In the genomic region with DNA sequence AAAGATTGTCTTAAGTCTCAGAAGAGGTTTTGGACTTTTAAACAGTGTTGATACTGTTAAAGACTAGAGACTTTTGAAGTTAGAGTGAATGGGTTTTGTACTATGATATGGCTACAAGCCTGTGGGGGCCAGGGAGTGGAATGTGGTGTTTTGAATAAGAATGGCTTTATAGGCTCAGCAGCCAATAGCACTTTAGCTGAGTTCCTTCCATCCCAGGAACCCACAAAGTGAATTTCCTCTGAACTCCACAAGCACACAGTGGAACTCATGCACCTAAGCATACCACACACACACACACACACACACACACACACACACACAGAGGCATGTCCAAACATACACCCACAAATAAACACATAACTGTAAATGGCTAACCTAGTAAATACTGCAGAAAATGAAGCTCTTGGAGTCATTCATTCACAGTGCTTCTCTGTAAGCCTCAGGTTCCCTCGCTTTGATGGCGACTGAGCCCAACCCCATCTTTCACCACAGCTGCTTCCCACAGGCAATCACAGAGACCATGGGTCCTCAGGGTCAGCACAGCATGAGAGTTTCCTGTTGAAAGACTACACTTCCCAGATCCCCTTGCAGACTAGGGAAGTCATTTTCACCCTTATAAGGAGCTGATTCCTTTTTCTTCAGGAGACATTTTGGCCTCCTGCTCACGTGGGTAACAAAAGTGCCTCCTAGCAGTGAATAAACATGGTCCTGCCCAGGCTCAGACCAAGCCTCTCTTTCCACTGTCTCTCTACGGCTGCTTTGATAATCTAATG, we compare ENCODE assay signal across 21 mouse cellular contexts. TPM values are rescaled to one million over a fixed set of nuclear protein-coding genes. Genes with fewer than 3 reads are reported as not detected.
A peak's percentile ranks its signal among the peaks of the same experiment; 100 is the strongest.
DNase-seq lines count a peak whose midpoint lies in the region; ATAC-seq and TF ChIP-seq lines count a peak whose summit lies in the region.
"Had no signal": no experiment of that assay in that cellular context is flagged by ENCODE, and none has a peak within 500 bp of the region (broad histone marks: within the 10 kb centered on the region; RNA-seq: fewer than 3 reads in every experiment).

No protein-coding gene starts in this region.

- ATAC-seq in intestine, embryonic 15.5 days = peak; percentile 25; the same call in 1 of the 2 replicates
- ATAC-seq in intestine, embryonic 16.5 days = no peak
- ATAC-seq: CD4-positive, CD25-positive, alpha-beta regulatory T cell, adult 4 months; forebrain, embryonic 13.5 days had no signal

- H3K27ac ChIP-seq in intestine, embryonic 15.5 days = no peak overlapping the region
- no peak overlapping the region for H3K27ac ChIP-seq in intestine, embryonic 16.5 days (ENCODE audit: low read length)
- H3K27ac ChIP-seq in ES-Bruce4 (ENCODE audit: insufficient read depth, low read length) = peak overlapping the region; percentile 10
- H3K27ac ChIP-seq in limb, embryonic 10.5 days = peak overlapping the region; percentile 70
- H3K27ac ChIP-seq: embryonic facial prominence, embryonic 12.5 days; forebrain, embryonic 13.5 days; hindbrain, embryonic 12.5 days; limb, embryonic 12.5 days; midbrain, embryonic 12.5 days; neural tube, embryonic 13.5 days had no signal

- TF ChIP-seq CTCF in ES-Bruce4 (IDR thresholded peaks at IDR 0.05; ENCODE audit: low read depth, low read length) = no peak

- no peak for TF ChIP-seq POLR2A in ES-Bruce4 (IDR thresholded peaks at IDR 0.05; ENCODE audit: insufficient read depth, low read length)

- no peaks in the 10 kb centered on the region for H3K4me1 ChIP-seq in intestine, embryonic 15.5 days (replicated peaks)
- H3K4me1 ChIP-seq in intestine, embryonic 16.5 days (ENCODE audit: control insufficient read depth, insufficient read depth, low read length) = no peaks in the 10 kb centered on the region
- no peaks in the 10 kb centered on the region for H3K4me1 ChIP-seq in ES-Bruce4 (ENCODE audit: control insufficient read depth, insufficient read depth, low read length)
- H3K4me1 ChIP-seq in limb, embryonic 10.5 days = peaks cover 3% of the 10 kb centered on the region
- H3K4me1 ChIP-seq: heart, embryonic 12.5 days; hindbrain, embryonic 12.5 days; midbrain, embryonic 12.5 days had no signal

- 19% methylated on average over 4 of the region's 4 CpGs for WGBS in intestine, embryonic 15.5 days
- 19% methylated on average over 4 of the region's 4 CpGs for WGBS in intestine, embryonic 16.5 days
- WGBS in limb, embryonic 10.5 days = 31% methylated on average over 4 of the region's 4 CpGs

- DNase-seq in ZHBTc4 (ENCODE audit: low read depth, low spot score) = peak; percentile 83
- DNase-seq in limb, embryonic 10.5 days (ENCODE audit: low spot score) = no peak
- DNase-seq in ovary, postnatal 10 days (ENCODE audit: low spot score) = no peak
- DNase-seq in thymus, postnatal 4 days = no peak
- DNase-seq in spleen, postnatal 4 days (ENCODE audit: low spot score in 2 of 2) = no peak
- DNase-seq: cerebellum, adult 11-12 months; kidney, postnatal 36 days; layer of hippocampus, postnatal 36 days; right cerebral cortex, adult 18-20 months; thymus, postnatal 14 days had no signal

- no peak overlapping the region for H3K4me2 ChIP-seq in intestine, embryonic 15.5 days (replicated peaks)
- H3K4me2 ChIP-seq in intestine, embryonic 16.5 days (ENCODE audit: low read depth, low read length) = no peak overlapping the region
- H3K4me2 ChIP-seq: embryonic facial prominence, embryonic 12.5 days; forebrain, embryonic 13.5 days; heart, embryonic 12.5 days; hindbrain, embryonic 12.5 days; limb, embryonic 12.5 days; midbrain, embryonic 12.5 days; neural tube, embryonic 13.5 days had no signal

- no peaks in the 10 kb centered on the region for H3K36me3 ChIP-seq in intestine, embryonic 15.5 days
- H3K36me3 ChIP-seq in intestine, embryonic 16.5 days (ENCODE audit: control insufficient read depth, insufficient read depth, low read length) = no peaks in the 10 kb centered on the region
- H3K36me3 ChIP-seq in ES-Bruce4 (ENCODE audit: control insufficient read depth, insufficient read depth, low read length, poor library complexity, severe bottlenecking) = no peaks in the 10 kb centered on the region
- no peaks in the 10 kb centered on the region for H3K36me3 ChIP-seq in limb, embryonic 10.5 days
- H3K36me3 ChIP-seq: embryonic facial prominence, embryonic 12.5 days; heart, embryonic 12.5 days; hindbrain, embryonic 12.5 days; limb, embryonic 12.5 days; midbrain, embryonic 12.5 days; neural tube, embryonic 13.5 days had no signal

- H3K9ac ChIP-seq in intestine, embryonic 15.5 days = no peak overlapping the region
- no peak overlapping the region for H3K9ac ChIP-seq in intestine, embryonic 16.5 days (ENCODE audit: low read depth, low read length)
- no peak overlapping the region for H3K9ac ChIP-seq in ES-Bruce4 (ENCODE audit: low read depth, poor library complexity, severe bottlenecking)
- H3K9ac ChIP-seq: embryonic facial prominence, embryonic 12.5 days; forebrain, embryonic 13.5 days; heart, embryonic 12.5 days; hindbrain, embryonic 12.5 days; limb, embryonic 12.5 days; midbrain, embryonic 12.5 days; neural tube, embryonic 13.5 days had no signal

- H3K27me3 ChIP-seq in intestine, embryonic 15.5 days (replicated peaks) = no peaks in the 10 kb centered on the region; the same call in 1 of the 2 replicates
- no peaks in the 10 kb centered on the region for H3K27me3 ChIP-seq in intestine, embryonic 16.5 days (replicated peaks; ENCODE audit: control insufficient read depth, insufficient read depth, low read length)
- H3K27me3 ChIP-seq in ES-Bruce4 (ENCODE audit: control insufficient read depth, insufficient read depth, low read length, poor library complexity, severe bottlenecking) = no peaks in the 10 kb centered on the region
- no peaks in the 10 kb centered on the region for H3K27me3 ChIP-seq in limb, embryonic 10.5 days (ENCODE audit: low read depth, poor library complexity, severe bottlenecking)
- H3K27me3 ChIP-seq: embryonic facial prominence, embryonic 12.5 days; forebrain, embryonic 13.5 days; heart, embryonic 12.5 days; hindbrain, embryonic 12.5 days; limb, embryonic 12.5 days; midbrain, embryonic 12.5 days; neural tube, embryonic 13.5 days had no signal

- TF ChIP-seq EP300 in ES-Bruce4 (IDR thresholded peaks at IDR 0.05; ENCODE audit: insufficient read depth, low read depth, low read length) = no peak

- no peaks in the 10 kb centered on the region for H3K9me3 ChIP-seq in intestine, embryonic 15.5 days
- H3K9me3 ChIP-seq in intestine, embryonic 16.5 days (ENCODE audit: control insufficient read depth, low read length) = no peaks in the 10 kb centered on the region
- no peaks in the 10 kb centered on the region for H3K9me3 ChIP-seq in ES-Bruce4 (replicated peaks; ENCODE audit: control insufficient read depth, insufficient read depth, low read length, poor library complexity, severe bottlenecking)
- H3K9me3 ChIP-seq in limb, embryonic 10.5 days (replicated peaks) = no peaks in the 10 kb centered on the region
- H3K9me3 ChIP-seq: embryonic facial prominence, embryonic 12.5 days; forebrain, embryonic 13.5 days; heart, embryonic 12.5 days; hindbrain, embryonic 12.5 days; limb, embryonic 12.5 days; midbrain, embryonic 12.5 days; neural tube, embryonic 13.5 days had no signal

- no peak overlapping the region for H3K4me3 ChIP-seq in intestine, embryonic 15.5 days (replicated peaks)
- H3K4me3 ChIP-seq in intestine, embryonic 16.5 days (ENCODE audit: low read length) = no peak overlapping the region
- H3K4me3 ChIP-seq in ES-Bruce4 (ENCODE audit: low read depth, low read length) = no peak overlapping the region
- no peak overlapping the region for H3K4me3 ChIP-seq in limb, embryonic 10.5 days
- H3K4me3 ChIP-seq: embryonic facial prominence, embryonic 12.5 days; forebrain, embryonic 13.5 days; heart, embryonic 12.5 days; hindbrain, embryonic 12.5 days; limb, embryonic 12.5 days; midbrain, embryonic 12.5 days; neural tube, embryonic 13.5 days had no signal

RNA-seq across cellular contexts. Expression of gene Osbp2, which starts 45.5 kb away (rescaled TPM):
- polyA plus RNA-seq in intestine, embryonic 15.5 days (2015; fragmentation: Nextera tagmentation; extraction: Ambion mirVana) = 0.50 and 1.1 TPM in 2 replicates
- polyA plus RNA-seq in intestine, embryonic 16.5 days (2015; fragmentation: Nextera tagmentation; extraction: Ambion mirVana) = 0.28 and 0.45 TPM in 2 replicates
- 0.67 and 1.5 TPM in 2 replicates for polyA plus RNA-seq in ES-Bruce4 (2011; ENCODE audit: insufficient read depth, insufficient read length, low read depth, missing spikeins)
- 0.23 and 0.34 TPM in 2 replicates for polyA plus RNA-seq in limb, embryonic 10.5 days (2016; fragmentation: Nextera tagmentation; extraction: Ambion mirVana)
- polyA plus RNA-seq: CD4-positive, CD25-positive, alpha-beta regulatory T cell, adult 4 months had no signal

Comparison
In these comparisons a context has a peak if more than half of its experiments do, and no peak if none do; other contexts are left out.
1. H3K27ac ChIP-seq: peak in ES-Bruce4 (single experiment) and limb, embryonic 10.5 days (single experiment); none in intestine, embryonic 15.5 days (single experiment) and intestine, embryonic 16.5 days (single experiment).